Mouse (Mus musculus) lung, adult 2 months (tissue): ENCODE data around the gene Satb2. TPM values are rescaled to one million over a fixed set of nuclear protein-coding genes. Genes with fewer than 3 reads are reported as not detected.

Experiments
- DNase-seq: peaks from one replicate; pipeline ENCODE4 v3.0.0; 2022
- H3K4me1 ChIP-seq: fragments of 200-500 bp; 2 replicates; pipeline ENCODE4 v1.6.1; 2011; ENCODE audit warnings: low read length; ENCODE audit not compliant: control insufficient read depth, insufficient read depth
- H3K4me3 ChIP-seq: fragments of 200-500 bp; replicated peaks from 2 replicates; pipeline ENCODE3; 2011; ENCODE audit warnings: low read depth, mild to moderate bottlenecking, control low read depth, low read length; ENCODE audit errors: extremely low read depth
- CTCF ChIP-seq: fragments of 200-500 bp; IDR thresholded peaks from 2 replicates; pipeline ENCODE4 v1.5.1; 2011; ENCODE audit warnings: mild to moderate bottlenecking, low read length, control low read depth; ENCODE audit not compliant: insufficient read depth
- POLR2A ChIP-seq: fragments of 200-500 bp; IDR thresholded peaks from 2 replicates; pipeline ENCODE4 v1.6.1; 2011; ENCODE audit warnings: low read depth, mild to moderate bottlenecking, control low read depth, low read length, borderline replicate concordance; ENCODE audit errors: extremely low read depth
- WGBS: fragments of 180-500 bp; shearing (Covaris S2); methylation state at CpG from one replicate; pipeline ENCODE4 v1.1.7; 2018; 5-methylcytosine and 5-hydroxymethylcytosine counted together
- polyA plus RNA-seq: library from polyadenylated mRNA; depleted of rRNA; stranded (reverse); fragments of >200 nt; gene quantifications from 2 replicates; pipeline ENCODE4 v1.2.3, GENCODE M21; 2012

Gene Satb2
- polyA plus RNA-seq, 1 experiment: 0.22 TPM

GRCm38 (mm10) chr1:56981947-56982555 is 3.6 kb upstream of the Satb2 start:
- H3K4me1 ChIP-seq: peaks cover 5% of the 10 kb centered on the region; the same call in 1 of the 2 replicates
- H3K4me3 ChIP-seq: no peak overlapping the region
- DNase-seq: no peak
- TF ChIP-seq POLR2A (no peak), CTCF (no peak)
- WGBS: 6% methylated on average over 11 of the region's 11 CpGs

- WGBS: 5% methylated on average over 1 of the region's 1 CpGs
- Histone ChIP-seq H3K4me3 (no peak overlapping the region), H3K4me1 (peaks cover 5% of the 10 kb centered on the region; the same call in 1 of the 2 replicates)
- TF ChIP-seq CTCF (no peak), POLR2A (no peak)
- no peak for DNase-seq
Observed at GRCm38 (mm10) chr1:56981508-56981907, 3.1 kb upstream of the Satb2 start.

GRCm38 (mm10) chr1:56980631-56981275 is 2.3 kb upstream of the Satb2 start:
- H3K4me3 ChIP-seq: no peak overlapping the region
- DNase-seq: no peak
- WGBS: 4% methylated on average over 27 of the region's 27 CpGs
- H3K4me1 ChIP-seq: peaks cover 5% of the 10 kb centered on the region; the same call in 1 of the 2 replicates
- TF ChIP-seq POLR2A: no peak
- no peak for TF ChIP-seq CTCF

DNA sequence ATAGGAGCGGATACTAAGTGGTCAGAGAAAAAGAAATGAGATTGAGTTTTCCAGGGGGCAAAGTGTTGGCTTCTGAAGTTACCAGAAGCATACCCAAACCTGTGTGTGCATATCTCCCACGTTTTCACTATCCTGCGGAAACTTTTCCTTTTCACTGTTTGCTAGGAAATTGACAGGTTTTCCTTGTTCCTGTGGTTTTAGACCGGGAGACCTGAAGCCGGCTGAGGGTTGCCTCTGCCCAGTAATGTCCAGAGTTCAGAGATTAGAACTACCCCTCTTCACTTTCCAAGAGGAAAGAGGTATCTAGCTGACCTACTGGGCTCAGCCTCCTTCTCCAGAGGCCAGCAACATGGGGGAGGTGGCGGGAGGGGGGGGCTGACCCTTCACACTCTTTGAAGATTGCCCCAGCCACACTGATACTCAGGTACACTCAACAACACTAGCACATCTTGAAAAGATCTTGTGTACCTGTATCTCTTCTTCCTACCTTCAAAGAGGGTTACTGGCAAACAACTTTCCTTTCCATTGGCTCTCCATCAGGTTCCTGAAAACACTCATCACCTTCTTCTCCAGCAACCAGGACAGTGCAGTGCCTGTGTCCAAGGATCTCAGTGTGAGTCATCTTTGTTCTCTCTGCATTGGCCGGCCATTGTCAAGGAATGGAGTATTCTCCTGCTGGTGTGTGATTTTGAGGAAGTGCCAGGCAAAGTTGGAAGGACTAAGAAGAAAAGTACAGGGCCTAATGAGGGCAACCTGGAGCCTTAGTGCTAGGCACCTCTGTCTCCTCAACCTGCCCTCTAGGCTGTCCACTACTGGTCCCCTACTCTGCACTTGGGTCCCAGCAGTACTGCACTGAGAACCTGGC is 1.3 kb upstream of the Satb2 start:
- no peak for DNase-seq
- H3K4me1 ChIP-seq: peaks cover 5% of the 10 kb centered on the region; the same call in 1 of the 2 replicates
- TF ChIP-seq POLR2A (no peak), CTCF (no peak)
- no peak overlapping the region for H3K4me3 ChIP-seq
- WGBS: 11% methylated on average over 7 of the region's 7 CpGs

DNA sequence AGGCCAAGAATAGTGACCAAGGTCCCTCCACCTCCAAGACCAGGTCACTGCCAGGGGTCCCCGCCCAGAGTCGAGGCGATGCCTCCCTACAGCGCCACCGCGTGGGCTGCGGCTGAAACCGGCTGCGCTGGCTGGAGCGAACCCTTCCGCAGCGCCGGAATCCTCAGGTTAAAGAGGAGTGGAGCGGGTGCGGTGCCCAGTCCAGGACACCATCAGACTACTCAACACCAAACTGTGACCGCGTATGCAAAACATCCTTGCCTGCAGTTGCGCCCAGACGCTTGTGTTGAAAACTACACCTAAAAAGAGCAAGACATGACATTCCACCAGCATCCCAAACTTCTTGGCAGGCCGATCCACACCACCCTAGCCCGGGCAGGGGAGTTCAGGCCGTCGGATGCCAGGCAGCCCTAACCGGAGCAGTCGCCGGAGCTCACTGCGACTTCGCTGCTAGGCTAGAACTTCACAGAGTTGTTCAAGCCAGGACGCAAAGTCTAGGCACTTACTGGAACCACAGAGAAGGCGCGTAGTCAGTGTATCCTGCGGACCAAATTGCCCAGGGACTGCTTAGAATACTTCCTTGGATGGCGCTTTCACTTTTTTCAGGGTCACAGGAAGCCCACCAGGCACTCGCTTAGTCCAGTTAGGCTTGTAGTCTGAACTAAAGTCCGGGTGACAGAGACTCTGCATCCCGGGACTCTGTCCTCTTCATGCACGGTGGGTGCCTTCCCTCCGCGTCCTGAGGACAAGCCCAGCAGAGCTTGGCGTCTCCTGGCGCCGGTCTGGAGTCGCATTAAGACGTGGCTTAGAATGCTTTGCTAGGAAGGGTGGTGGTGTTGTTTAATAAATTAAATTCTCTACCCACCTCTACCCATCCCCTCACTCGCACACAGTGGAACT is 999 bp downstream of the Satb2 start:
- DNase-seq: peak; percentile 68
- TF ChIP-seq POLR2A: no peak
- peak; percentile 40; the same call in 1 of the 2 replicates for TF ChIP-seq CTCF
- 2% methylated on average over 45 of the region's 45 CpGs for WGBS
- Histone ChIP-seq H3K4me1 (peaks cover 5% of the 10 kb centered on the region; the same call in 1 of the 2 replicates), H3K4me3 (no peak overlapping the region)

- no peak for DNase-seq
- no peak overlapping the region for H3K4me3 ChIP-seq
- TF ChIP-seq POLR2A (no peak), CTCF (no peak)
- H3K4me1 ChIP-seq: peaks cover 7% of the 10 kb centered on the region; the same call in 1 of the 2 replicates
- WGBS: 3% methylated on average over 11 of the region's 11 CpGs
Observed at GRCm38 (mm10) chr1:56976825-56977104, 1.7 kb downstream of the Satb2 start.

GRCm38 (mm10) chr1:56976044-56976824 is 2.2 kb downstream of the Satb2 start:
- DNase-seq: no peak

GRCm38 (mm10) chr1:56975546-56975945 is 2.9 kb downstream of the Satb2 start:
- TF ChIP-seq POLR2A: no peak
- no peak for DNase-seq
- no peak overlapping the region for H3K4me3 ChIP-seq
- peaks cover 9% of the 10 kb centered on the region; the same call in 1 of the 2 replicates for H3K4me1 ChIP-seq
- WGBS: 19% methylated on average over 12 of the region's 12 CpGs

More at GRCm38 (mm10) chr1:56976044-56976824, 2.2 kb downstream of the Satb2 start:
- WGBS: 9% methylated on average over 25 of the region's 25 CpGs
- TF ChIP-seq POLR2A: no peak
- no peak for TF ChIP-seq CTCF
- no peak overlapping the region for H3K4me3 ChIP-seq
- peaks cover 10% of the 10 kb centered on the region; the same call in 1 of the 2 replicates for H3K4me1 ChIP-seq
